Mouse (Mus musculus) lung, adult 2 months (tissue): ENCODE results near the gene Eefsec. TPM values are rescaled to one million over a fixed set of nuclear protein-coding genes. Genes with fewer than 3 reads are reported as not detected.

Experiments
- DNase-seq: peaks from one replicate; pipeline ENCODE4 v3.0.0; 2022
- H3K4me1 ChIP-seq: fragments of 200-500 bp; 2 replicates; pipeline ENCODE4 v1.6.1; 2011; ENCODE audit warnings: low read length; ENCODE audit not compliant: control insufficient read depth, insufficient read depth
- H3K4me3 ChIP-seq: fragments of 200-500 bp; replicated peaks from 2 replicates; pipeline ENCODE3; 2011; ENCODE audit warnings: low read depth, mild to moderate bottlenecking, control low read depth, low read length; ENCODE audit errors: extremely low read depth
- CTCF ChIP-seq: fragments of 200-500 bp; IDR thresholded peaks from 2 replicates; pipeline ENCODE4 v1.5.1; 2011; ENCODE audit warnings: mild to moderate bottlenecking, low read length, control low read depth; ENCODE audit not compliant: insufficient read depth
- POLR2A ChIP-seq: fragments of 200-500 bp; IDR thresholded peaks from 2 replicates; pipeline ENCODE4 v1.6.1; 2011; ENCODE audit warnings: low read depth, mild to moderate bottlenecking, control low read depth, low read length, borderline replicate concordance; ENCODE audit errors: extremely low read depth
- WGBS: fragments of 180-500 bp; shearing (Covaris S2); methylation state at CpG from one replicate; pipeline ENCODE4 v1.1.7; 2018; 5-methylcytosine and 5-hydroxymethylcytosine counted together
- polyA plus RNA-seq: library from polyadenylated mRNA; depleted of rRNA; stranded (reverse); fragments of >200 nt; gene quantifications from 2 replicates; pipeline ENCODE4 v1.2.3, GENCODE M21; 2012

Eefsec gene
- polyA plus RNA-seq, 1 experiment: 16.9 TPM

- Histone ChIP-seq H3K4me3 (no peak overlapping the region), H3K4me1 (peaks cover 4% of the 10 kb centered on the region; the same call in 1 of the 2 replicates)
- no peak for TF ChIP-seq POLR2A
- TF ChIP-seq CTCF: no peak
- no peak for DNase-seq
- WGBS: 68% methylated on average over 6 of the region's 6 CpGs
Observed at GRCm38 (mm10) chr6:88469878-88470277, 23.5 kb upstream of the Eefsec start.

GRCm38 (mm10) chr6:88465181-88465920 lies 19.0 kb upstream of the Eefsec start, which contains the start of gene Ruvbl1:
Gene Ruvbl1, plus strand, starts transcription at chr6:88465409.
- under 1% methylated on average over 42 of the region's 42 CpGs for WGBS
- TF ChIP-seq CTCF (no peak), POLR2A (peak; percentile 45; the same call in 1 of the 2 replicates)
- DNase-seq: peak; percentile 88
- peaks cover 4% of the 10 kb centered on the region; the same call in 1 of the 2 replicates for H3K4me1 ChIP-seq
- peak within 1 kb of the TSS; percentile 74 for H3K4me3 ChIP-seq

GRCm38 (mm10) chr6:88454545-88454944 lies 8.2 kb upstream of the Eefsec start:
- TF ChIP-seq POLR2A: no peak
- no peak for TF ChIP-seq CTCF
- no peak for DNase-seq
- Histone ChIP-seq H3K4me3 (no peak overlapping the region), H3K4me1 (no peaks in the 10 kb centered on the region)
- 61% methylated on average over 2 of the region's 2 CpGs for WGBS

- TF ChIP-seq POLR2A: no peak
- TF ChIP-seq CTCF: no peak
- Histone ChIP-seq H3K4me3 (no peak overlapping the region), H3K4me1 (no peaks in the 10 kb centered on the region)
- 52% methylated on average over 4 of the region's 4 CpGs for WGBS
- DNase-seq: no peak
Observed at GRCm38 (mm10) chr6:88447454-88447853, 1.1 kb upstream of the Eefsec start.

GRCm38 (mm10) chr6:88445661-88446060 lies 678 bp downstream of the Eefsec start:
- no peaks in the 10 kb centered on the region for H3K4me1 ChIP-seq
- peak overlapping the region; percentile 77 for H3K4me3 ChIP-seq
- WGBS: 9% methylated on average over 5 of the region's 5 CpGs
- TF ChIP-seq CTCF (no peak), POLR2A (no peak)
- DNase-seq: no peak

- WGBS: 81% methylated on average over 7 of the region's 7 CpGs
- H3K4me3 ChIP-seq: no peak overlapping the region
- H3K4me1 ChIP-seq: no peaks in the 10 kb centered on the region
- no peak for TF ChIP-seq POLR2A
- no peak for TF ChIP-seq CTCF
- DNase-seq: no peak
Observed at GRCm38 (mm10) chr6:88444076-88444750, 2.1 kb downstream of the Eefsec start.

- no peaks in the 10 kb centered on the region for H3K4me1 ChIP-seq
- WGBS: 59% methylated on average over 3 of the region's 3 CpGs
- TF ChIP-seq POLR2A: no peak
- TF ChIP-seq CTCF: no peak
- H3K4me3 ChIP-seq: no peak overlapping the region
- no peak for DNase-seq
Observed at GRCm38 (mm10) chr6:88443446-88443845, 2.9 kb downstream of the Eefsec start.

GRCm38 (mm10) chr6:88442551-88442950 lies 3.8 kb downstream of the Eefsec start:
- TF ChIP-seq CTCF (no peak), POLR2A (no peak)
- WGBS: 85% methylated on average over 3 of the region's 3 CpGs

GRCm38 (mm10) chr6:88439056-88439455 lies 7.3 kb downstream of the Eefsec start:
- Histone ChIP-seq H3K4me3 (no peak overlapping the region), H3K4me1 (no peaks in the 10 kb centered on the region)
- DNase-seq: no peak
- TF ChIP-seq CTCF (no peak), POLR2A (no peak)
- WGBS: 77% methylated on average over 4 of the region's 4 CpGs

More at GRCm38 (mm10) chr6:88442551-88442950, 3.8 kb downstream of the Eefsec start:
- Histone ChIP-seq H3K4me3 (no peak overlapping the region), H3K4me1 (no peaks in the 10 kb centered on the region)
- DNase-seq: no peak
